Mouse (Mus musculus): ENCODE data around the gene Pdxp.
"Not testable (repeated sequence)": the region's sequence is repeated elsewhere in the genome, so short reads cannot be mapped to it uniquely, and the experiment has no call there.

The Pdxp gene

DNA sequence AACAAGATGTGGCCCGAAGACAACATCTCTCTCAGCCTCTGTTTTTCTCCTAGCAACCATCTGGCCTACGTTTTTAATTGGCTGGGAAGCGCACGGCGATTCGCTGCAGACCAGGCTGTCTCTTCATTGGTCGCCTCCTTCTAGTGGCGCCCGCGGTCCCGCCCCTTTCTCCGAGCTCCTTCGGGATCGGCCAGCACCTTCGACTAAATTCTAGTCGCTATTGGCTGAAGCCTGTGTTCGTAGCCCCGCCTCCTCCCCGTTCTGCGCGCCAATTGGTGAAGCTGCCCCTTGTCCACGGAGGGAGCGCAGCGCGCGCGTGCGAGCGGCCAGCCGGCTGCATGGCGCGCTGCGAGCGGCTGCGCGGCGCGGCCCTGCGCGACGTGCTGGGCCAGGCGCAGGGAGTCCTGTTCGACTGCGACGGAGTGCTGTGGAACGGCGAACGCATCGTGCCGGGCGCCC is at the start of gene Pdxp:
Gene Pdxp, plus strand, starts transcription at position 288 of the 459 bp plus-strand sequence.
- peak; percentile 80 to 96 for DNase-seq (ENCODE audit: low spot score in 2 of 2)

- no peak for DNase-seq (ENCODE audit: low spot score in 2 of 2)
These were observed 45.3 kb upstream of the Pdxp start for GRCm38 (mm10) chr15:78868398-78868797.

DNA sequence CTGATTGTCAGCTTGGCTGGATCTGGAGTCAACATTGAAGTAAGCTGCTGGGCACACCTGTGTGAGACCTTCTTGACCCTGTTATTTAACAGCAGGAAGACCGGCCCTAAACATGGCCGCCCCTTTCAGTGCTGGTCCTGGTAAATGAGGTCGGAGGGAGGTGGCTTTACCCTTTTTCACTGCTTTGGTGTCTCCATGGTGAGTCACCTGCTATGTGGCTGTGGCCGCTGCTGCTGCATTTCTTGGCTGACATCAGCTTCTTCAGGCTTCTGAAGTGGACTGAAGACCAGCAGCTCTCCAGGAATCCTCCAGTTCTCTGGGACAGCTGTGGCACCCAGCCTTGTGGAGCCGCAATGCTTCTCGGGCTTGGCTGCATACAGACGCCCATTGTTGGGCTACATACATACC is 44.9 kb upstream of the Pdxp start:
- DNase-seq (ENCODE audit: low spot score in 2 of 2) = no peak

GRCm38 (mm10) chr15:78869775-78870174 is 43.9 kb upstream of the Pdxp start:
- DNase-seq (ENCODE audit: low spot score in 2 of 2) = peak in 1 of 2 experiments; percentile 61

GRCm38 (mm10) chr15:78872021-78872608 is 41.6 kb upstream of the Pdxp start:
- DNase-seq (ENCODE audit: low spot score in 2 of 2) = no peak

GRCm38 (mm10) chr15:78873803-78874435 is 39.8 kb upstream of the Pdxp start:
- no peak for DNase-seq (ENCODE audit: low spot score in 2 of 2)

GRCm38 (mm10) chr15:78874989-78875388 is 38.7 kb upstream of the Pdxp start:
- no peak for DNase-seq (ENCODE audit: low spot score in 2 of 2)

- DNase-seq (ENCODE audit: low spot score in 2 of 2) = no peak
These were observed 38.2 kb upstream of the Pdxp start for GRCm38 (mm10) chr15:78875537-78875936.

DNA sequence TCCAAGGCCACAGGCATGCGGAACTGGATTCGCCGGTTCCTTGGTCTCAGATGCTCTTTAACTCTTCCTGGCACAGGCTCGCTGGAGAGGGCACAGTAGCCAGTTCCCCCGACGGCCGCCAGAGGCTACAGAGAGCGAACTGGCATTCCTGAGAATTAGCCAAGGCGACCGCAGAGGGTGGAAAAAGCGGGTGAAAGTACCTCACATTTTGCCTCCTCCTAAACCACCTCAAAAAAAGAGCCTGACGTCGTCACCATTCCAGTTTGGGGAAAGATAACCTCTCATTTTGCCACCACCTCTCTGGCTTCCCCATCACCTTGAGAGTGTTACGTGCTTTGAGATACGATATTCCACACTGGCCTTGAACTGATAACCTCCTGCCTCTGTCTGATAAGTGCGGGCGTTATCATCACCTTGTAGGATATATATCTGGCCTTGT is 37.4 kb upstream of the Pdxp start:
- peak; percentile 63 to 84 for DNase-seq (ENCODE audit: low spot score in 2 of 2)

DNA sequence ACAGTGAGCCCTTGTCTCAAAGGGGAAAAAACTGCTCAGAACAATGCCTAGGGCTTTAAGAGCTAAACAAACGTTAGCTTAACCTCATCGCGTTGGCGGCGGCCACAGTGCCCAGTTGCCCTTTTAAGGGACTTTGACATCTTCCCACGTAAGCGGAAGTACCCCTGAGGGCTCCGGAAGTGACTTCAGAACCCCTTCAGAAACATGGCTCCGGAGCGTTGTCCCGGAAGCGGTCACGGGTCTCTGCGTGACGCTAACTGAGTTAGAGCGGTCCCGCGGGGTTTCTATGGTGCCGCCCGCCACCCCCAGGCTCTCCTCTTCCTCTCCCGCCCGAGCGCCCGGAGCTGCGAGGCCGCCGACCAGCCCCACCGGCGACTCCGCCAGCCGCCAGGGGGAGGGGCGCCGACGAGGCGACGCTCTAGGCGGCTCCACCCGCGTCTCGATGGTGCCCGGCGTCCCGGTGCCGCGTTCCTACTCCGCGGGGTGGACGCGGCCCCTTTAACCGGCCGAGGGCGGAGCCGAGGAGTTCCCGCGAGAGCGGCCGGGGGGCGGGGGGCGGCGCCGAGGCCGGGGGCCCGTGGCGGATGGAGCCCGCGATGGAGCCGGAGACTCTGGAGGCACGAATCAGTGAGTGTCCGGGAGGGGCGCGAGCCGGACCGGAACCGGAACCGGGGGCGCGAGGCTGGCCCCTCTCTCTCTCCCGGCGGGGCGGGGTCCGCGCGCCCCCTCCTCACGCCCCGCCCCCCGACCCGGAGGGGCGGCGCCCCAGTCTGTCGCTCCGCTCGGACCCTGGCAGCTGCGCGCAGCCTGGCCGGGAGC is 36.5 kb upstream of the Pdxp start, which contains the start of gene Gga1:
Gene Gga1, plus strand, starts transcription at position 200 of the 819 bp plus-strand sequence.
- peak; percentile 88 to 90 for DNase-seq (ENCODE audit: low spot score in 2 of 2)

GRCm38 (mm10) chr15:78877810-78878390 is 35.8 kb upstream of the Pdxp start:
- peak in 1 of 2 experiments; percentile 29 for DNase-seq (ENCODE audit: low spot score in 2 of 2)

DNA sequence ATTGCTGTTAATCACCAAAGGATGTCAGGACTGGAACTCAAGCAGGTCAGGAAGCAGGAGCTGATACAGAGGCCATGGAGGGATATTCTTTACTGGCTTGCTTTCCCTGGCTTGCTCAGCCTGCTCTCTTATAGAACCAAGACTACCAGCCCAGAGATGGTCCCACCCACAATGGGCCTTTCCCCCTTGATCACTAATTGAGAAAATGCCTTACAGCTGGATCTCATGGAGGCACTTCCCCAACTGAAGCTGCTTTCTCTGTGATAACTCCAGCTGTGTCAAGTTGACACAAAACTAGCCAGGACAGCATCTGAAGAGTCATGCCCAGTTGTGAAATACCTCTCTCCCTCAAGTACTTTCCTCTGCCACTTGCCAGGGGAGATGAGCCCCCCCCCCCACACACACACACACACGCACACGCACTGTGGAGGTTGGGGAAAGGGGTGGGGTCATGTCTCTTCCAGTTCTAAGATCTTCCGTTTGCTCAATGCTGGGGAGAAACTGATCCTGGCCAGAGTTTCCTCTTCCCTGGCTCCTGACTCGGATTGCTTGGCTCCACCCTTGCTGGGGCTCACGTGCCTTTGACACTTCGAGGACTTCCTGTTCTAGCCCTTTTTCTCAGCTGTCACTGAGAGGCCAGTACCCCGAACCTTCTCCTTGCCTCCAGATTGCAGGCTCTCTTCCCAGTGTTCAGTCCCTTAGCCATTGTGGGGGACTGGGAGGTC is 34.8 kb upstream of the Pdxp start:
- DNase-seq (ENCODE audit: low spot score in 2 of 2) = not testable (repeated sequence)

DNA sequence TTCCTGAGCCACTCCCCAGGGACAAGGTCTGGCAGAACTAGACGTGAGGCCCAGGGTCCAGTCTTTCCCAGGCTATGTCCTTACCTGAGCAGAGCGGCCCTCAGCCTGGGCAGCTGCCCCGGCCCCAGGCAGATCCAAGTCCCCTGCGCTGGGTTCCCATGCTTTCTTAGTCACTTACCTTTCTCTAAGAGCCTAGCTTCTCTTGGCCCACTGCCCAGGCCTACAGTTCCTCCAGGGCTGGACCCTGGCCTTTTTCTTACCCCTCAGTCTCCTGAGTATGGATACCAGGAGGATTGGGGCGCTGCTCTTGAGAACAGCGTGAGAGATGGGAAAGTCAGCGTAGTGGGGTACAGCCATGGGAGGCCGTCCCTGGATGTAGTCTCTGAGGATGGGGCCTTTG is 33.3 kb upstream of the Pdxp start:
- no peak for DNase-seq (ENCODE audit: low spot score in 2 of 2)

GRCm38 (mm10) chr15:78881828-78882227 is 31.9 kb upstream of the Pdxp start:
- DNase-seq (ENCODE audit: low spot score in 2 of 2) = no peak

DNA sequence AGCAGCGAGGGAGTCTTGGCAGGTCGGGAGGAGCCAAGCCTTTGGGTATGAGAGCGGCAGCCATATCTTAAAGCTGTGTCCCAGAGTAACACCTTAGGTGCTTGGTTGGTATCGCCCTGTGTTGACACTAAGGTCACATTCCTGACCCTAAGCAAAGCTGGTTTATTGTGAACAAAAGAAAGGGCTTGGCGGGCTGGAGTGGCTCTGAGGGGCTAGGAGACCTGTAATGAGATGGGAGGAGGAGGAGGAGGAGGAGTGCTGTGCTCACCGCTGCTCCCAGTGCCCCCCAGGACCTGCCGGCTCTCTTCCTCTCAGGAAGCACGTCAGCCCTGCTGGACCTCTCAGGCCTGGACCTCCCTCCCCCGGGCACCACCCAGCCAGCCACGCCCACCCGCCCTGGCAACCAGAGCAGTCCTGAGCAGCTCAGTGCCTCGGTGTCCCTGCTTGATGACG is 24.3 kb upstream of the Pdxp start:
- no peak for DNase-seq (ENCODE audit: low spot score in 2 of 2)

DNA sequence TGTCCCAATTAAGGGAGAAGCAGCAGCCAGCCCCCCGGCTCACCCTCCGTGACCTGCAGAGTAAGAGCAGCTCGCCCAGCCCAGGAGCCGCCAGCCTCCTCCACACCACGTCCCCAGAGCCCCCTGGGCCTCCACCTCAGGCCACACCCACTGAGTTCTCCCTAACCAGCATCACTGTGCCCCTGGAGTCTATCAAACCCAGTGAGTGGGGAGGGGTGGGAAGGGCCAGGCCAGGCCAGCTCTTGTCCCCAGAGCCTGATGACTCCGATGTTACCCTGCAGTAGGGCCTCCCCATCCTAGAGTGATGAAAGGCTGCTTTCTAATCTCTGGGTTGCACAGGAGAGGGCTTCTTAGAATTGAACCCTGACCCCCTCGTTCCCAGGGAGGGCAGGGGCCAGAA is 21.3 kb upstream of the Pdxp start:
- DNase-seq (ENCODE audit: low spot score in 2 of 2) = no peak

- DNase-seq (ENCODE audit: low spot score in 2 of 2) = peak; percentile 31 to 55
These were observed 19.0 kb upstream of the Pdxp start for GRCm38 (mm10) chr15:78894726-78895125.

GRCm38 (mm10) chr15:78895741-78896140 is 18.0 kb upstream of the Pdxp start:
- DNase-seq (ENCODE audit: low spot score in 2 of 2) = no peak

DNA sequence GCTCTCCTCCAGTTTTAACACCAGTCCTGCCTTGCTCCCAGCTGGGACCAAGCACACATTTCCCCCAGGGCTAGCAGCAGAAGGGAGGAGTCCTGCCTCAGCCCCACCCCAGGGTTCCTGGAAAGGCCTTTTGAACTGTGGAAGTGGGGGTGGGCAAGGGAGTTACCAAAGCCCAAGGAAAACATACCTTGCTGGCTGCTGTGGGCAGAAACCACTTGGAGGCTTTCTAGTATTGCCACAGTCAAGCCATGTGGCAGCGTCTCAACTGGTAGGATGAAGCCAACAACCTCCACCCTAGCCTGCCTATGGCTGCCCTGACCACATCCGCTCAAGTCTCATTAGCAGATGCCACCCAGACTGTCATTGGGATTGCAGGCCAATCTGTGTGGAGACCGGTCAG is 17.6 kb upstream of the Pdxp start:
- peak; percentile 28 to 38 for DNase-seq (ENCODE audit: low spot score in 2 of 2)

- DNase-seq (ENCODE audit: low spot score in 2 of 2) = peak in 1 of 2 experiments; percentile 61
These were observed 16.2 kb upstream of the Pdxp start for GRCm38 (mm10) chr15:78897488-78897887.

DNA sequence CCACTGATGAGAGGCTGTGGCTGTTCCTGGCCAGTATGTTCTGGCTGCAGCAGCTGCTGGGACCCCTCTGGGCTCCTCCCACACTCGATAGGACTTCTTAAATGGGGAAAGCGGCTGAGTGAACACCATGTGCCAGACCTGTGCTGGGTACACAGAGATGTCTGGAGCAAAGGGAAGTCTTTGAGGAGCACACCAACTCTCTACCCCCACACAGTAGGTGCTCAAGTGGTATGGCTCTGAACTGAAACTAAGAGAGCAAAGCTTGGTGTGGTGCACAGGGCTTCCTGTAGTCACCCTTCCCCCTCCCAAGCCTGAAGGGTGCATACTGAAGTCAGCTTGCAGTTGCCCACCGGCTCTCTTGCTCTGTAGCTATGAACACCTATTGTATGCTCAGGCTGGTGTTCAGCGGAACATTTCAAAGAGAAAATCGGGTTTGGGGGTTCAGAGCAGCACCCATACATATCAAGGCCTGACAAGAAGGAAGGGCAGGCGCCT is 15.2 kb upstream of the Pdxp start:
- peak; percentile 48 to 55 for DNase-seq (ENCODE audit: low spot score in 2 of 2)
